Mouse (Mus musculus): ENCODE measurements around the gene Rps11.

DNA sequence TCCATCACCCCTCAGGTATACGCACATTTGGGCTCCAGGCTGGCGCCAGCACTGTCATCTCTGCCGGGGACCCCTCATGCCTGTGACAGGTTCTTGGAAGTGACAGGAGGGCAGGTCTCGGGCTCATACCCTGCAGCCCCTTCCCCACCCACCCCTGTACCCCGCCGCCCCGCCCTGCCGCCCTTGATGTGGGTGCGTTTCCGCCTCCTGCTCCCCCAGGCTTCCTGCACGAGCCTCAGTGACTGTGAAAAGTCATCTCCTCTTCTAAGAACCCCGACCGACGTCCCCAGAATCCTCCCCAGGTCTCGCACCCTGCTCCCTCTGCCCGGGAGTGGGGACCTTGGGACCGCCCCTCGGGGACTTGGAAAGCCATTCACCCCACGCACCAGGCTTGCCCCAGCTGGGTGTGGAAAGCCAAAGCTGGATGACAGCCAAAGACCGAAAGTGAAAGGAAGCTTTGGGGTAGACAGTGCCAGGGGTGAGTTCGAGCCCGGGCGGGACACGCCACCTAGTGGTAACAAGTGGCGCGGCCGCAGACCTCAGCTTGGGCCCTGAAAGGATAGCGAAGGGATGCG lies 11.8 kb upstream of the Rps11 start, which contains the start of the genes Gm45713 and Flt3l:
- TF ChIP-seq CTCF (IDR thresholded peaks at IDR 0.05; ENCODE audit: low read depth, low read length) (peak; percentile 90), EP300 (IDR thresholded peaks at IDR 0.05; ENCODE audit: insufficient read depth, low read depth, low read length) (0 out of 2 replicates have a peak, but pooled peaks have one; percentile 29), POLR2A (IDR thresholded peaks at IDR 0.05; ENCODE audit: insufficient read depth, low read length) (no peak)
